Mouse (Mus musculus) liver, embryonic 14.5 days (tissue): Measurements from ENCODE around the gene Myh9.
"Not testable (repeated sequence)": the region's sequence is repeated elsewhere in the genome, so short reads cannot be mapped to it uniquely, and the experiment has no call there.

Source experiments
- CTCF ChIP-seq: IDR thresholded peaks from 2 replicates; pipeline ENCODE4 v1.5.1; 2016; ENCODE audit warnings: antibody characterized with exemption, low read depth, control low read depth
- EP300 ChIP-seq: IDR thresholded peaks from 2 replicates; pipeline ENCODE4 v1.6.1; 2016; ENCODE audit warnings: antibody characterized with exemption, low read depth

DNA sequence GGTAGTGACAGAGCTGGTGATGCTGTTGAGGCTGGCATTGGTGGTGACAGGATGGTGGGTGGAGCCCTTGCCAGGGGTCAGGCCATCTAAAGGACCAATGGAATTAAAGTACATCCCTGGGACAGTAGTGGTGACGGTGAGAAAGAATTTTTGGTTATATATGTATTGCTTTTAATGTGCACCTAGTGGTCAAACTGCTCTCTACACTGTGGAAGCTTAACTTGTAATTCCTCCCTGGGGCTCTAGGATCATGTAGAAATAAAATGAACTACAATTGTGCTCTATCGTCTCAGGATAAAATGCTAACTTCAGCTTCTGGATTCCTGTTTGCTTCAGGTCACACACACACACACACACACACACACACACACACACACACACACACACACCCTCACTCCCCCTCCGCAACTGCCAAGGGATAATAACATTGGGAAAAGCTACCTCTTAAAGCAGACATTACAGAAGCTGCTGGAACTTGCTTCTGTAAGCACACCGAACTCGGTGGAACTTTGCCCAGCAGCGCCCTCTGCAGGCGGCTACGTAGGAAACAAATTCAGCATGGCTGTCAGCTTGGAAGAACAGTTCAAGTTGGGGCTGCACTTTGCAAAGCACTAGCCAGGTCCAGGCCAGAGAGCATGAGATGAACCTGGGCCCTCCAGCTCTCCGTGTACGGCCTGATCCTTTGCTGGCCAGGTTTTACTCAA lies 117.6 kb downstream of the Myh9 start:
- TF ChIP-seq EP300, result not testable (repeated sequence)
- TF ChIP-seq CTCF, result 0 out of 2 replicates have a peak, but pooled peaks have one; percentile 10
